Mouse (Mus musculus) intestine, embryonic 15.5 days (tissue): ENCODE measurements around the gene Gm43517. TPM values are rescaled to one million over a fixed set of nuclear protein-coding genes. Genes with fewer than 3 reads are reported as not detected.

Source experiments
- ATAC-seq: fragments of 200-750 bp; cut with Nextera tagmentation; 2 replicates; pipeline ENCODE4 v1.8.0; 2017; ENCODE audit warnings: moderate TSS enrichment, moderate library complexity
- H3K27ac ChIP-seq: fragments of 300-500 bp; sonication (generic); 2 replicates; pipeline ENCODE4 v1.5.1; 2015; ENCODE audit warnings: mild to moderate bottlenecking, inconsistent platforms
- H3K27me3 ChIP-seq: fragments of 300-500 bp; sonication (generic); replicated peaks from 2 replicates; pipeline ENCODE4 v1.6.1; 2015; ENCODE audit warnings: inconsistent platforms
- H3K36me3 ChIP-seq: fragments of 300-500 bp; sonication (generic); 2 replicates; pipeline ENCODE4 v1.6.1; 2015; ENCODE audit warnings: inconsistent platforms
- H3K4me1 ChIP-seq: fragments of 300-500 bp; sonication (generic); replicated peaks from 2 replicates; pipeline ENCODE4 v1.6.1; 2015; ENCODE audit warnings: inconsistent platforms
- H3K4me2 ChIP-seq: fragments of 300-500 bp; sonication (generic); replicated peaks from 2 replicates; pipeline ENCODE4 v1.6.1; 2015; ENCODE audit warnings: mild to moderate bottlenecking, inconsistent platforms
- H3K4me3 ChIP-seq: fragments of 300-500 bp; sonication (generic); replicated peaks from 2 replicates; pipeline ENCODE4 v1.5.1; 2015; ENCODE audit warnings: inconsistent platforms
- H3K9ac ChIP-seq: fragments of 300-500 bp; sonication (generic); 2 replicates; pipeline ENCODE4 v1.6.1; 2015; ENCODE audit warnings: inconsistent platforms
- H3K9me3 ChIP-seq: fragments of 300-500 bp; sonication (generic); 2 replicates; pipeline ENCODE4 v1.6.1; 2016; ENCODE audit warnings: inconsistent platforms
- WGBS: fragments of 180-500 bp; shearing (Covaris S2); methylation state at CpG from one replicate; pipeline ENCODE4 v1.1.7; 2015; 5-methylcytosine and 5-hydroxymethylcytosine counted together
- polyA plus RNA-seq: library from polyadenylated mRNA; unstranded; fragments of >200 nt; fragmentation: Nextera tagmentation; extraction: Ambion mirVana; gene quantifications from 2 replicates; pipeline ENCODE4 v1.2.1, GENCODE M21; 2015

Gm43517 gene
- polyA plus RNA-seq, 1 experiment from 2014 or later: not detected

GRCm38 (mm10) chr12:49379446-49379845, 5.5 kb upstream of the Gm43517 start:
- H3K9me3 ChIP-seq: no peaks in the 10 kb centered on the region
- H3K27ac ChIP-seq: no peak overlapping the region
- H3K4me1 ChIP-seq: peaks cover 9% of the 10 kb centered on the region
- 4% methylated on average over 11 of the region's 11 CpGs for WGBS
- H3K4me2 ChIP-seq: no peak overlapping the region
- H3K4me3 ChIP-seq: no peak overlapping the region
- ATAC-seq: no peak
- H3K36me3 ChIP-seq: no peaks in the 10 kb centered on the region
- H3K9ac ChIP-seq: no peak overlapping the region
- H3K27me3 ChIP-seq: peaks cover 85% of the 10 kb centered on the region

- H3K4me3 ChIP-seq: no peak overlapping the region
- peaks cover 93% of the 10 kb centered on the region for H3K27me3 ChIP-seq
- H3K27ac ChIP-seq: no peak overlapping the region
- no peak overlapping the region for H3K4me2 ChIP-seq
- 1% methylated on average over 4 of the region's 4 CpGs for WGBS
- no peak for ATAC-seq
- no peaks in the 10 kb centered on the region for H3K9me3 ChIP-seq
- no peak overlapping the region for H3K9ac ChIP-seq
- H3K4me1 ChIP-seq: peaks cover 9% of the 10 kb centered on the region
- no peaks in the 10 kb centered on the region for H3K36me3 ChIP-seq
These were observed 4.5 kb upstream of the Gm43517 start for GRCm38 (mm10) chr12:49380442-49380841.

GRCm38 (mm10) chr12:49381031-49381525, 3.9 kb upstream of the Gm43517 start:
- Histone ChIP-seq H3K9ac (no peak overlapping the region), H3K27ac (no peak overlapping the region), H3K27me3 (peaks cover 93% of the 10 kb centered on the region), H3K4me2 (no peak overlapping the region), H3K9me3 (no peaks in the 10 kb centered on the region), H3K36me3 (no peaks in the 10 kb centered on the region), H3K4me1 (peaks cover 9% of the 10 kb centered on the region), H3K4me3 (no peak overlapping the region)
- WGBS: 5% methylated on average over 4 of the region's 4 CpGs
- ATAC-seq: no peak

GRCm38 (mm10) chr12:49381721-49382365, 3.1 kb upstream of the Gm43517 start:
- no peak for ATAC-seq
- no peak overlapping the region for H3K4me2 ChIP-seq
- no peaks in the 10 kb centered on the region for H3K36me3 ChIP-seq
- no peak overlapping the region for H3K4me3 ChIP-seq
- peaks cover 9% of the 10 kb centered on the region for H3K4me1 ChIP-seq
- no peak overlapping the region for H3K9ac ChIP-seq
- no peaks in the 10 kb centered on the region for H3K9me3 ChIP-seq
- WGBS: 1% methylated on average over 19 of the region's 19 CpGs
- H3K27ac ChIP-seq: no peak overlapping the region
- peaks cover 87% of the 10 kb centered on the region for H3K27me3 ChIP-seq

GRCm38 (mm10) chr12:49382565-49383520, 2.1 kb upstream of the Gm43517 start, which contains the start of gene Foxg1:
Gene Foxg1, plus strand, starts transcription at chr12:49382660.
- H3K4me2 ChIP-seq: peak within 1 kb of the TSS; percentile 61
- ATAC-seq: peak; percentile 50
- no peak within 1 kb of the TSS for H3K27ac ChIP-seq
- H3K4me1 ChIP-seq: peaks cover 9% of the 10 kb centered on the region
- no peaks in the 10 kb centered on the region for H3K36me3 ChIP-seq
- H3K9ac ChIP-seq: no peak within 1 kb of the TSS
- peak within 1 kb of the TSS; percentile 29 for H3K4me3 ChIP-seq
- WGBS: 1% methylated on average over 60 of the region's 61 CpGs
- peaks cover 78% of the 10 kb centered on the region for H3K27me3 ChIP-seq
- H3K9me3 ChIP-seq: no peaks in the 10 kb centered on the region

GRCm38 (mm10) chr12:49383521-49384133, 1.3 kb upstream of the Gm43517 start:
- Histone ChIP-seq H3K9me3 (no peaks in the 10 kb centered on the region), H3K27me3 (peaks cover 73% of the 10 kb centered on the region), H3K4me1 (peaks cover 9% of the 10 kb centered on the region), H3K36me3 (no peaks in the 10 kb centered on the region), H3K9ac (no peak overlapping the region), H3K27ac (no peak overlapping the region), H3K4me2 (peak overlapping the region; percentile 61), H3K4me3 (peak overlapping the region; percentile 29)
- ATAC-seq: peak; percentile 68
- under 1% methylated on average over 57 of the region's 67 CpGs for WGBS

- no peak overlapping the region for H3K27ac ChIP-seq
- H3K9ac ChIP-seq: no peak overlapping the region
- no peaks in the 10 kb centered on the region for H3K9me3 ChIP-seq
- H3K4me1 ChIP-seq: peaks cover 9% of the 10 kb centered on the region
- H3K4me2 ChIP-seq: peak overlapping the region; percentile 61
- no peak for ATAC-seq
- peaks cover 65% of the 10 kb centered on the region for H3K27me3 ChIP-seq
- no peaks in the 10 kb centered on the region for H3K36me3 ChIP-seq
- WGBS: 1% methylated on average over 50 of the region's 66 CpGs
- peak overlapping the region; percentile 23; the same call in 1 of the 2 replicates for H3K4me3 ChIP-seq
These were observed 589 bp upstream of the Gm43517 start for GRCm38 (mm10) chr12:49384295-49384875.

- 2% methylated on average over 23 of the region's 23 CpGs for WGBS
- H3K4me3 ChIP-seq: no peak overlapping the region
- H3K9me3 ChIP-seq: no peaks in the 10 kb centered on the region
- peaks cover 63% of the 10 kb centered on the region for H3K27me3 ChIP-seq
- H3K36me3 ChIP-seq: no peaks in the 10 kb centered on the region
- H3K27ac ChIP-seq: no peak overlapping the region
- peak; percentile 15; the same call in 1 of the 2 replicates for ATAC-seq
- H3K4me1 ChIP-seq: peaks cover 9% of the 10 kb centered on the region
- no peak overlapping the region for H3K9ac ChIP-seq
- H3K4me2 ChIP-seq: 0 out of 2 replicates have a peak overlapping the region, but pooled peaks have one; percentile 61
These were observed 637 bp downstream of the Gm43517 start for GRCm38 (mm10) chr12:49385631-49385990.

- no peak overlapping the region for H3K27ac ChIP-seq
- no peaks in the 10 kb centered on the region for H3K36me3 ChIP-seq
- no peak overlapping the region for H3K9ac ChIP-seq
- peaks cover 11% of the 10 kb centered on the region for H3K4me1 ChIP-seq
- no peak for ATAC-seq
- no peaks in the 10 kb centered on the region for H3K9me3 ChIP-seq
- WGBS: 13% methylated on average over 10 of the region's 10 CpGs
- no peak overlapping the region for H3K4me2 ChIP-seq
- H3K4me3 ChIP-seq: no peak overlapping the region
- H3K27me3 ChIP-seq: peaks cover 62% of the 10 kb centered on the region
These were observed 1.3 kb downstream of the Gm43517 start for GRCm38 (mm10) chr12:49386081-49386805.

- Histone ChIP-seq H3K4me2 (no peak overlapping the region), H3K4me3 (no peak overlapping the region), H3K4me1 (peaks cover 10% of the 10 kb centered on the region), H3K9ac (no peak overlapping the region), H3K27ac (no peak overlapping the region), H3K36me3 (no peaks in the 10 kb centered on the region), H3K9me3 (no peaks in the 10 kb centered on the region), H3K27me3 (peaks cover 59% of the 10 kb centered on the region)
- ATAC-seq: no peak
- 15% methylated on average over 2 of the region's 2 CpGs for WGBS
These were observed 3.1 kb downstream of the Gm43517 start for GRCm38 (mm10) chr12:49387856-49388598.

- H3K9me3 ChIP-seq: no peaks in the 10 kb centered on the region
- WGBS: 5% methylated on average over 5 of the region's 5 CpGs
- 0 out of 2 replicates have a peak, but pooled peaks cover 2% of the 10 kb centered on the region for H3K4me1 ChIP-seq
- no peak overlapping the region for H3K9ac ChIP-seq
- H3K27me3 ChIP-seq: peaks cover 52% of the 10 kb centered on the region
- H3K27ac ChIP-seq: no peak overlapping the region
- no peaks in the 10 kb centered on the region for H3K36me3 ChIP-seq
- H3K4me3 ChIP-seq: no peak overlapping the region
- no peak for ATAC-seq
- H3K4me2 ChIP-seq: no peak overlapping the region
These were observed 4.7 kb downstream of the Gm43517 start for GRCm38 (mm10) chr12:49389666-49390065.
